Mouse (Mus musculus) liver, embryonic 16.5 days (tissue): Measurements from ENCODE around the gene Larp4. TPM values are rescaled to one million over a fixed set of nuclear protein-coding genes. Genes with fewer than 3 reads are reported as not detected.

ENCODE experiments used
- ATAC-seq: fragments of 200-750 bp; cut with Nextera tagmentation; 2 replicates; pipeline ENCODE4 v1.8.0; 2017; ENCODE audit warnings: low read depth, mild to moderate bottlenecking, moderate number of reproducible peaks, moderate library complexity
- H3K27ac ChIP-seq: fragments of 300-500 bp; sonication (generic); 2 replicates; pipeline ENCODE4 v1.5.1; 2014; ENCODE audit warnings: mild to moderate bottlenecking, low read length
- H3K27me3 ChIP-seq: fragments of 300-500 bp; sonication (generic); 2 replicates; pipeline ENCODE4 v1.6.1; 2014; ENCODE audit warnings: low read depth, low read length, mixed read lengths; ENCODE audit not compliant: control insufficient read depth, insufficient read depth
- H3K36me3 ChIP-seq: fragments of 300-500 bp; sonication (generic); 2 replicates; pipeline ENCODE4 v1.6.1; 2014; ENCODE audit warnings: mild to moderate bottlenecking; ENCODE audit not compliant: control insufficient read depth, insufficient read depth
- H3K4me1 ChIP-seq: fragments of 300-500 bp; sonication (generic); 2 replicates; pipeline ENCODE4 v1.6.1; 2014; ENCODE audit warnings: low read depth, low read length, mixed read lengths; ENCODE audit not compliant: control insufficient read depth
- H3K4me2 ChIP-seq: fragments of 300-500 bp; sonication (generic); 2 replicates; pipeline ENCODE4 v1.6.1; 2014; ENCODE audit warnings: low read depth, low read length, mixed read lengths
- H3K4me3 ChIP-seq: fragments of 300-500 bp; sonication (generic); 2 replicates; pipeline ENCODE4 v1.5.1; 2014; ENCODE audit warnings: low read depth, mild to moderate bottlenecking, low read length
- H3K9ac ChIP-seq: fragments of 300-500 bp; sonication (generic); 2 replicates; pipeline ENCODE4 v1.6.1; 2014; ENCODE audit warnings: low read depth, low read length
- H3K9me3 ChIP-seq: fragments of 300-500 bp; sonication (generic); replicated peaks from 2 replicates; pipeline ENCODE4 v1.6.1; 2016; ENCODE audit warnings: low read length; ENCODE audit not compliant: control insufficient read depth
- WGBS: fragments of 180-500 bp; shearing (Covaris S2); extraction: QIAGEN DNeasy Blood & Tissue Kit; methylation state at CpG from one replicate; pipeline ENCODE4 v1.1.7; 2014; ENCODE audit not compliant: insufficient replicate concordance; 5-methylcytosine and 5-hydroxymethylcytosine counted together
- polyA plus RNA-seq: library from polyadenylated mRNA; unstranded; fragments of >200 nt; fragmentation: Nextera tagmentation; extraction: Ambion mirVana; gene quantifications from 2 replicates; pipeline ENCODE4 v1.2.1, GENCODE M21; 2015

The Larp4 gene
- polyA plus RNA-seq, 1 experiment from 2014 or later = 17.1 TPM

DNA sequence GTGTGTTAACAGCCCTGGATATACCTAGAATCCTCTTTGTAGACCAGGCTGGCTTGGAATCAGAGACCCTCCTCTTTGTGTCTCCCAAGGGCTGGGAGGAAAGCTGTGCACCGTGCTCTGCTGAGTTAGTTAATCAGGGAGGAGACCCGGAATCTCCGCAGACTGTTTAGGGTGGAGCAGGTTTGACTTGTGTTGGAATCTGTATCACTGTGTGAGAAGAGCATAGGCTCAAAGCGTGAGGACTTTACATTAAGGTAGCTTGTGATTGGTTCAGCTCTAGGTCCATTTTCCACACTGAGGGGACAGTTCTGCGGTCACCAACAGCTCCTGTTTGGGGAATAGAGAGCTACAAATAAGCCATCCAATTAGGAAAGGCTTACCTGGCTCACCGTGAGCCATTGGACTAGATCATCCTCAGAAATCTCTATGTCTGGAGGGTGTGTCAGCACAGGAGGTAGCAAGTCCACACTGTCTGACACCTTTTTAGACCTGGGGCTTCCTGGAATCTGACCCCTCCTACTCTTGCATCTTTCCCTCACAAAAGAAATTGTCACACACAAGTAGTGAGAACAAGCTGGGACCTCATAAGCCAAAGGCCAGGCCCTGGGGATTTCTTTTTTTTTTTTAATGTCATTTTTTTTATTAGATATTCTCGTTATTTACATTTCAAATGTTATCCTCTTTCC, 89.9 kb downstream of the Larp4 start:
- no peak for ATAC-seq
- no peak overlapping the region for H3K9ac ChIP-seq
- 77% methylated on average over 7 of the region's 7 CpGs for WGBS

DNA sequence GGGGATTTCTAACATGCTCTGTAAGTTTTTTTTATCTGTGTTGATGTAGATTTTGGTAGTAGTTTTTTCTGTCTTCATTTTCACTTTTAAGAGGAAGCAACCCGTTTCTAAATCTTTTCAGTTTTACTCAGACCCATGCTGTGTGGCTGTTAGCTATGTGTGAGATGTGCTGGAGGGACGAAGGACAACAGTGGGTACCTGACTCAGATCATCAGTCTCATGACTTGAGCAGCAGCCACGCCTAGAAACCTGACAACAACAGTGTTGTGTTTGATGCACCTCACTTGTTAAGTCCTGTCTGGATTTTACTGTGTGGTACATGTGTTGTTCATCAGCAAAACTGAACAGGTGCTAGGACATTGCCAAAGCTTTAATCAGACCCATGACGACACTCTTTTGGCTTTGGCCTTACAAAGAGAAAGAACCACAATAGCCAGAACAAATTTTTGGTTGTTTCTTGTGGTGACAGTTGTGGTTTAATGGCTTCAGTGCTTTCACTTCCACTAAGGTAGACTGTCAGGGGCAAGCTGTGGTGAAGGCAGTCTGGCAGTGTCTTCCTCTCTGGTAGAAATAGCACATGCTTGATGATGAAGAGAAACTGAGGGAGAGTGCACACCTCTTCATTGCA, 90.8 kb downstream of the Larp4 start:
- H3K36me3 ChIP-seq = no peaks in the 10 kb centered on the region
- H3K9ac ChIP-seq = no peak overlapping the region
- peaks cover 24% of the 10 kb centered on the region for H3K4me1 ChIP-seq
- H3K4me2 ChIP-seq = no peak overlapping the region
- H3K9me3 ChIP-seq = no peaks in the 10 kb centered on the region
- H3K27ac ChIP-seq = no peak overlapping the region
- 51% methylated on average over 4 of the region's 4 CpGs for WGBS
- H3K27me3 ChIP-seq = no peaks in the 10 kb centered on the region
- H3K4me3 ChIP-seq = no peak overlapping the region
- ATAC-seq = no peak

More for the DNA sequence above, 89.9 kb downstream of the Larp4 start:
- H3K4me2 ChIP-seq = no peak overlapping the region
- H3K27ac ChIP-seq = no peak overlapping the region
- H3K27me3 ChIP-seq = no peaks in the 10 kb centered on the region
- no peaks in the 10 kb centered on the region for H3K9me3 ChIP-seq
- no peaks in the 10 kb centered on the region for H3K36me3 ChIP-seq
- H3K4me3 ChIP-seq = no peak overlapping the region
- H3K4me1 ChIP-seq = peaks cover 24% of the 10 kb centered on the region

DNA sequence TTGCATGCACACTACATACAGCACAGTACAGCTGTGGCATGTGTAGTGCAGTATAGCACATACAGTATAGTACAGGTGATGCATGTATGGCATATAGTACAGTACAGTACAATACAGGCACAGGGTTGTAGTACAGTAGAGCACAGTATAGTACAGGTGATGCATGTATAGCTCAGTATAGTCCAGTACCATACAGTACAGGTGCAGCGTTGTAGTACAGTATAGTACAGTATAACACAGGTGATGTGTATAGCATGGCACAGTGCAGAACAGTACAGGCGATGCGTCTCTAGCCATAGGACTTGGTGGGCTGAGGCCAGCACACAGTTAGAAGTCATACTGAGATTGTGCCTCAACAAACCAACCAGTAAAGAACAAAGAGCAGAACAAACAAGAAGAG, 91.5 kb downstream of the Larp4 start:
- ATAC-seq = no peak
- Histone ChIP-seq H3K4me1 (peaks cover 24% of the 10 kb centered on the region), H3K4me2 (no peak overlapping the region), H3K27ac (no peak overlapping the region), H3K9ac (no peak overlapping the region), H3K36me3 (no peaks in the 10 kb centered on the region), H3K4me3 (no peak overlapping the region), H3K9me3 (no peaks in the 10 kb centered on the region), H3K27me3 (no peaks in the 10 kb centered on the region)
- 74% methylated on average over 3 of the region's 3 CpGs for WGBS

GRCm38 (mm10) chr15:100063229-100063773, 93.4 kb downstream of the Larp4 start:
- H3K4me3 ChIP-seq = no peak overlapping the region
- H3K27me3 ChIP-seq = no peaks in the 10 kb centered on the region
- no peak overlapping the region for H3K4me2 ChIP-seq
- no peak overlapping the region for H3K27ac ChIP-seq
- H3K9me3 ChIP-seq = no peaks in the 10 kb centered on the region
- no peak for ATAC-seq
- H3K9ac ChIP-seq = no peak overlapping the region
- no peaks in the 10 kb centered on the region for H3K36me3 ChIP-seq
- peaks cover 21% of the 10 kb centered on the region for H3K4me1 ChIP-seq
- WGBS = 65% methylated on average over 13 of the region's 13 CpGs

Other genes starting within 250 kb of the Larp4 start
- gene Cox14, start 244.4 kb upstream of the Larp4 start, polyA plus RNA-seq = 71.0 and 77.1 TPM in 2 replicates
- 6.9 and 8.5 TPM in 2 replicates for gene Cers5, start 197.2 kb upstream of the Larp4 start, polyA plus RNA-seq
- gene Lima1, start 94.6 kb upstream of the Larp4 start, polyA plus RNA-seq = 12.2 and 14.2 TPM in 2 replicates
- gene Fam186a, start 3.0 kb upstream of the Larp4 start, polyA plus RNA-seq = not detected in 2 replicates
- 2.4 and 3.0 TPM in 2 replicates for gene Dip2b, start 68.6 kb downstream of the Larp4 start, polyA plus RNA-seq